9 mouse cellular contexts compared by ENCODE assay signal in genomic region chr15:79504707-79505452, GRCm38 (mm10). TPM values are rescaled to one million over a fixed set of nuclear protein-coding genes. Genes with fewer than 3 reads are reported as not detected.
DNase-seq lines count a peak whose midpoint lies in the region; ATAC-seq and TF ChIP-seq lines count a peak whose summit lies in the region.
"Had no signal": no experiment of that assay in that cellular context is flagged by ENCODE, and none has a peak within 500 bp of the region (broad histone marks: within the 10 kb centered on the region; RNA-seq: fewer than 3 reads in every experiment).

Gene Kcnj4, minus strand, starts transcription at chr15:79505241.

- peaks cover 98% of the 10 kb centered on the region for H3K27me3 ChIP-seq in heart, embryonic 13.5 days (replicated peaks)
- peaks cover 13% of the 10 kb centered on the region for H3K27me3 ChIP-seq in forebrain, postnatal 0 days (ENCODE audit: insufficient read depth, low read length)
- peaks cover 96% of the 10 kb centered on the region for H3K27me3 ChIP-seq in liver, embryonic 11.5 days (replicated peaks; ENCODE audit: control insufficient read depth, insufficient read depth, low read length)

- intact Hi-C loops in heart, postnatal 10 days (cut with DNase I): no loop called here

- ATAC-seq in heart, embryonic 13.5 days (ENCODE audit: extremely low read depth, insufficient number of reproducible peaks, low FRiP score, low TSS enrichment): no peak
- ATAC-seq in forebrain, postnatal 0 days: no peak
- no peak for ATAC-seq in liver, embryonic 11.5 days (replicated peaks; ENCODE audit: low FRiP score)

- H3K36me3 ChIP-seq in heart, embryonic 13.5 days: no peaks in the 10 kb centered on the region
- H3K36me3 ChIP-seq in ES-E14 (ENCODE audit: control insufficient read depth, insufficient read depth, low read length, poor library complexity, severe bottlenecking): no peaks in the 10 kb centered on the region
- H3K36me3 ChIP-seq in forebrain, postnatal 0 days (ENCODE audit: insufficient read depth): no peaks in the 10 kb centered on the region
- no peaks in the 10 kb centered on the region for H3K36me3 ChIP-seq in liver, embryonic 11.5 days (ENCODE audit: control insufficient read depth, insufficient read depth, low read length)

- H3K4me2 ChIP-seq in heart, embryonic 13.5 days: peak within 1 kb of the TSS; percentile 99
- H3K4me2 ChIP-seq in forebrain, postnatal 0 days (ENCODE audit: low read depth): peak within 1 kb of the TSS; percentile 99
- H3K4me2 ChIP-seq in liver, embryonic 11.5 days: peak within 1 kb of the TSS; percentile 91

- in situ Hi-C loops in ES-E14 (cut with MboI; ENCODE audit: low sequenced_read_pairs in 2 of 2, unreplicated experiment in 2 of 2): no loop called here

- TF ChIP-seq CTCF in forebrain, postnatal 0 days (IDR thresholded peaks at IDR 0.05; ENCODE audit: low read depth): no peak

- no peak for DNase-seq in heart, postnatal 10 days
- DNase-seq in ES-E14 (ENCODE audit: low read depth, low spot score): no peak
- DNase-seq in forebrain, postnatal 0 days: no peak
- DNase-seq in liver, embryonic 11.5 days (ENCODE audit: low spot score): no peak
- no peak for DNase-seq in frontal cortex, postnatal 36 days (ENCODE audit: low spot score in 2 of 2)
- no peak for DNase-seq in ovary, postnatal 10 days (ENCODE audit: low spot score)
- DNase-seq in cerebellum, postnatal 14 days: no peak

- no peak within 1 kb of the TSS for H3K27ac ChIP-seq in heart, embryonic 13.5 days (replicated peaks)
- no peak within 1 kb of the TSS for H3K27ac ChIP-seq in ES-E14 (ENCODE audit: insufficient read depth, low read depth, low read length, poor library complexity, severe bottlenecking)
- no peak within 1 kb of the TSS for H3K27ac ChIP-seq in forebrain, postnatal 0 days (ENCODE audit: low read depth, low read length)
- no peak within 1 kb of the TSS for H3K27ac ChIP-seq in liver, embryonic 11.5 days (ENCODE audit: low read depth, low read length)

- H3K4me3 ChIP-seq in heart, embryonic 13.5 days: peak within 1 kb of the TSS; percentile 67
- H3K4me3 ChIP-seq in ES-E14 (ENCODE audit: insufficient read depth in 1 of 2, low read depth in 1 of 2, low read length in 2 of 2, poor library complexity in 1 of 2, severe bottlenecking in 1 of 2): peak within 1 kb of the TSS; percentile 72 to 85
- peak within 1 kb of the TSS; percentile 56 for H3K4me3 ChIP-seq in forebrain, postnatal 0 days (ENCODE audit: low read depth, low read length)
- H3K4me3 ChIP-seq in liver, embryonic 11.5 days (ENCODE audit: low read depth, low read length): peak within 1 kb of the TSS; percentile 57

- peak within 1 kb of the TSS; percentile 85 for H3K9ac ChIP-seq in heart, embryonic 13.5 days
- peak within 1 kb of the TSS; percentile 81 for H3K9ac ChIP-seq in ES-E14 (ENCODE audit: insufficient read depth, low read depth, low read length, poor library complexity, severe bottlenecking)
- H3K9ac ChIP-seq in forebrain, postnatal 0 days: peak within 1 kb of the TSS; percentile 49
- H3K9ac ChIP-seq in liver, embryonic 11.5 days (ENCODE audit: low read depth, low read length): peak within 1 kb of the TSS; percentile 51

- WGBS in heart, embryonic 13.5 days: under 1% methylated on average over 60 of the region's 60 CpGs
- under 1% methylated on average over 60 of the region's 60 CpGs for WGBS in forebrain, postnatal 0 days
- 3% methylated on average over 57 of the region's 60 CpGs for WGBS in liver, embryonic 11.5 days

- peaks cover 53% of the 10 kb centered on the region for H3K4me1 ChIP-seq in heart, embryonic 13.5 days
- H3K4me1 ChIP-seq in ES-E14 (ENCODE audit: control insufficient read depth in 2 of 2, insufficient read depth in 2 of 2, low read length in 2 of 2, poor library complexity in 1 of 2): peaks cover 2 to 15% of the 10 kb centered on the region in 2 experiments; a peak in 2 of 4 replicates
- H3K4me1 ChIP-seq in forebrain, postnatal 0 days (ENCODE audit: insufficient read depth): peaks cover 10% of the 10 kb centered on the region; the same call in 1 of the 2 replicates
- 0 out of 2 replicates have a peak, but pooled peaks cover 2% of the 10 kb centered on the region for H3K4me1 ChIP-seq in liver, embryonic 11.5 days (replicated peaks; ENCODE audit: control insufficient read depth, insufficient read depth, low read length)

- no peaks in the 10 kb centered on the region for H3K9me3 ChIP-seq in heart, embryonic 13.5 days
- no peaks in the 10 kb centered on the region for H3K9me3 ChIP-seq in ES-E14 (ENCODE audit: control insufficient read depth, insufficient read depth, low read depth, low read length)
- no peaks in the 10 kb centered on the region for H3K9me3 ChIP-seq in forebrain, postnatal 0 days (ENCODE audit: low read length)
- no peaks in the 10 kb centered on the region for H3K9me3 ChIP-seq in liver, embryonic 11.5 days (ENCODE audit: control insufficient read depth, low read length)

TF ChIP-seq in ES-E14, 5 proteins besides CTCF, POLR2A, EP300 and RAD21:
- TF ChIP-seq MAFK (IDR thresholded peaks at IDR 0.05; ENCODE audit: insufficient read depth, low read depth, low read length) (no peak), ZC3H11A (IDR thresholded peaks at IDR 0.05; ENCODE audit: borderline replicate concordance, low read depth, low read length) (no peak), ZNF384 (IDR thresholded peaks at IDR 0.05; ENCODE audit: low read depth, low read length) (no peak), CHD2 (IDR thresholded peaks at IDR 0.05; ENCODE audit: low read depth, low read length) (no peak), HCFC1 (IDR thresholded peaks at IDR 0.05; ENCODE audit: borderline replicate concordance, insufficient read depth, low read length) (no peak)
TF ChIP-seq in ES-E14: peak in this region for 0.

RNA-seq across cellular contexts. Expression of gene Kcnj4, which starts in this region (rescaled TPM):
- polyA plus RNA-seq in heart, embryonic 13.5 days (2015; fragmentation: Nextera tagmentation; extraction: Ambion mirVana): 0.19 and 0.21 TPM in 2 replicates
- under 1 TPM; 0.27 to 0.31 TPM for total RNA-seq in heart, postnatal 10 days (2021)
- total RNA-seq in ES-E14 (2012; rRNA removed): 3.2 and 5.8 TPM in 2 replicates
- total RNA-seq in forebrain, postnatal 0 days (2014; rRNA removed): 17.3 and 17.8 TPM in 2 replicates
- polyA plus RNA-seq in forebrain, postnatal 0 days (2015; fragmentation: Nextera tagmentation; extraction: Ambion mirVana): 0.99 and 1.1 TPM in 2 replicates
- polyA plus RNA-seq in liver, embryonic 11.5 days (2014; fragmentation: Nextera tagmentation; extraction: Ambion mirVana): not detected in 2 replicates
- total RNA-seq: hematopoietic stem cell, adult 5-6 weeks had no signal
